Mouse (Mus musculus) regulatory T cell (primary cell): ENCODE data around the gene 8030411F24Rik.
"Not testable (repeated sequence)": the region's sequence is repeated elsewhere in the genome, so short reads cannot be mapped to it uniquely, and the experiment has no call there.

ENCODE experiments used
- in situ Hi-C: fragments of 300-600 bp; cut with MboI, MseI; formaldehyde crosslinking; loops from one replicate; pipeline ENCODE4 v1.15.1; 2025; ENCODE audit warnings: high pct_unique_total_duplicates

The 8030411F24Rik gene

GRCm38 (mm10) chr2:148781709-148782108 lies at the start of gene 8030411F24Rik:
TSS of gene 8030411F24Rik (plus strand) at chr2:148782009.
- in situ Hi-C loops: no loop called here

- in situ Hi-C loops: no loop called here
Observed at GRCm38 (mm10) chr2:148732327-148733000, 49.3 kb upstream of the 8030411F24Rik start, which contains the start of gene Napb. TSS of gene Napb (minus strand) at chr2:148732467.

- in situ Hi-C loops: no loop called here
Observed at GRCm38 (mm10) chr2:148743001-148743400, 38.8 kb upstream of the 8030411F24Rik start.

- in situ Hi-C loops: no loop called here
Observed at GRCm38 (mm10) chr2:148743846-148744407, 37.9 kb upstream of the 8030411F24Rik start.

GRCm38 (mm10) chr2:148750058-148750457 lies 31.8 kb upstream of the 8030411F24Rik start, which contains the start of gene Cstl1:
TSS of gene Cstl1 (plus strand) at chr2:148750358.
- in situ Hi-C loops: no loop called here

- in situ Hi-C loops: no loop called here
Observed at GRCm38 (mm10) chr2:148751893-148752813, 29.7 kb upstream of the 8030411F24Rik start.

- in situ Hi-C loops: no loop called here
Observed at GRCm38 (mm10) chr2:148754310-148754846, 27.4 kb upstream of the 8030411F24Rik start.

- in situ Hi-C loops: no loop called here
Observed at GRCm38 (mm10) chr2:148763648-148764388, 18.0 kb upstream of the 8030411F24Rik start.

GRCm38 (mm10) chr2:148771397-148771796 lies 10.4 kb upstream of the 8030411F24Rik start, which contains the start of gene Cst11:
TSS of gene Cst11 (minus strand) at chr2:148771497.
- in situ Hi-C loops: not testable (repeated sequence)

- in situ Hi-C loops: no loop called here
Observed at GRCm38 (mm10) chr2:148789142-148789541, 7.3 kb downstream of the 8030411F24Rik start, which contains the start of gene Cst12. TSS of gene Cst12 (plus strand) at chr2:148789361.

GRCm38 (mm10) chr2:148798485-148798884 lies 16.7 kb downstream of the 8030411F24Rik start, which contains the start of gene Cst8:
TSS of gene Cst8 (plus strand) at chr2:148798785.
- in situ Hi-C loops: no loop called here

GRCm38 (mm10) chr2:148801491-148801921 lies 19.7 kb downstream of the 8030411F24Rik start:
- in situ Hi-C loops: no loop called here

GRCm38 (mm10) chr2:148806696-148807095 lies 24.9 kb downstream of the 8030411F24Rik start:
- in situ Hi-C loops: no loop called here

- in situ Hi-C loops: no loop called here
Observed at GRCm38 (mm10) chr2:148819909-148820308, 38.1 kb downstream of the 8030411F24Rik start, which contains the start of gene Cst13. TSS of gene Cst13 (plus strand) at chr2:148820081.

- in situ Hi-C loops: no loop called here
Observed at GRCm38 (mm10) chr2:148825986-148826385, 44.2 kb downstream of the 8030411F24Rik start.

GRCm38 (mm10) chr2:148834912-148835311 lies 53.1 kb downstream of the 8030411F24Rik start, which contains the start of gene Cst9:
TSS of gene Cst9 (plus strand) at chr2:148835147.
- in situ Hi-C loops: no loop called here
